Mouse (Mus musculus) CD8-positive naive resting alpha-beta T cell, adult 2 months (primary cell): ENCODE measurements around the gene Mpzl1.

ENCODE experiments used
- DNase-seq, 2 experiments: peaks; one replicate each; pipeline ENCODE4 v3.0.0; 2022; ENCODE audit warnings: low read depth in 2 of 2, low spot score in 2 of 2

Gene Mpzl1

DNA sequence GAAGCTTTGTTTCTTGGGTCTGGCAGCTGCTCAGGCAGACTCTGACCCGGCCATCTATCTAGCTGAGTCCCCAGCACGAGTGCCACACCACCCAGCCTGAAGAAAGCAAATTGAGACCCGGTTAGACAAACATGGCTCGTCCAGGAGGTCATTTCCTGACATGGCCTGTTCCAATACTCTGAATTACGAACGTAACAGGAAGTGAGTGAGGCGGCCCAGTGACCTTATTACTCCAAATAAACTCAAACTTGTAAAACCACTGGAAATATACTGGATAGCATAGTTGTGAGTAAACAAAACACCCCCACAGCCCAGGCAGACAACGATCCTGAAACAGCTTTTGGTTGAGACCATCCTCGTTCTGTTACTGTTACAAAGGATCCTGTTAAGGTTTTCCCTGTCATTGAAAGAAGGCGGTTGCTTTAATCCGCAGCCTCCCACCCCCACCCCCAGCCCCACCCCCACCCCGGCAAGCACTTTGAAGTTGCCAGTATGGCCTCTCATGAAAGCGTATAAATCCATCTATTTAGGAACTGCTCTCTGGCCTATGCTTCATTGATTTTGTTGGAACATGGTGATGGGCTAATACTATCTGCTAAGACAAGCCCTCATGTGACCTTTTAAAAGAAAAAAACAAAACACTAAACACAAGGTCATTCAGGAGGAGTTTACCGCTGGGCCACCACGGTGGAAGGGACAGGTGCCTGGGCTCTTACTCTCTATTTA, 17.0 kb downstream of the Mpzl1 start:
- DNase-seq: no peak

- DNase-seq: no peak
These were observed 17.7 kb downstream of the Mpzl1 start for GRCm38 (mm10) chr1:165616652-165617051.

GRCm38 (mm10) chr1:165614793-165615192, 19.5 kb downstream of the Mpzl1 start:
- DNase-seq: no peak

GRCm38 (mm10) chr1:165613926-165614325, 20.4 kb downstream of the Mpzl1 start:
- no peak for DNase-seq

DNA sequence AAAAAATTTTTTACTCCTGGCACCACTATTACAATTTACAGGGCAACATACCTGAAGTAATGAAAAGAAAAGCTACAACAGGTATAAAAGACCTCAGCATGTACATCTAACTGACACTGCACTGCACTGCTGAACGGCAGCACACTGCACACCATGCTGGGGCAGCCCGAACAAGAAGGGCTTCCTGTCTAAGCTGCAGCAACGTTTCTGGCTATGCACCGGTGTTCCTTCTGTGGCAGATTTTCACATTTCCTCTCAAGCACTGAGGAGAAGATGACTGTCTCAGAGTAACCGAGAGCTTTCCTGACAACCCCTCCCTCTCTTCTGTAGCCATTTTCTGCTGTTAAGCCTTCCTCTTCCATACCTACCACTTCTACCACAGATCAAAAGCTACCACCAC, 21.6 kb downstream of the Mpzl1 start:
- DNase-seq: peak in 1 of 2 experiments; percentile 8

DNA sequence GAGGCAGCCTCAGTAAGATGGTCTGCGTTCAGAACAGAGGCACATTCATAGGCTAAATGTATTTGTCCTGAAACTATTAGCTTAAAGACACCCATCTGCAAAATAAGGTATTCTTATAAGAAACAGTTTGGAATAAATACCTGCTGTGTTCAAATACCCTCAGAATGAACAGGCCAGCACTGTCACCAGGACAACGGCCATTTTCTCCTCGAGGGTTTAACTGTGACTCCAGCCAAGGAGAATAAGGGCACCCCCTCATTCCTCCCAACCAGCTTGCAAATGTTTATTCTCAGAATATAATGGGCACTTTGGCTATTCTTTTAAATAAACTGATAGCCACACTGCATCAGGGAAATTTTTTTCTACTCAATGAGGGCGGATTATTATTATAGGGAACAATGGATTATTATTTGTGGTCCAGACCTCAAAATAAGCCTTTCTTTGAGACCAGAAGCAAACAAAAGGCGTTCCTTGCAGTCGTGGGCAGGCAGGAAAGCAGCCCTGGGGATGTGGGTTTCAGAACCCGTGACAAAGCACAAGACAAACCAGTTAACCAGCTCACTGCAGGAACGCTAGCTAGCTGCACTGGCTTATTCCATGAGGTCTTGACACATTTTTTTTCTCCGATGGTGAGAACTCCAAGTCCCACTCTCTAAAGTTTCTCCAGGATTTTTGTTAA, 23.9 kb downstream of the Mpzl1 start:
- DNase-seq: no peak

DNA sequence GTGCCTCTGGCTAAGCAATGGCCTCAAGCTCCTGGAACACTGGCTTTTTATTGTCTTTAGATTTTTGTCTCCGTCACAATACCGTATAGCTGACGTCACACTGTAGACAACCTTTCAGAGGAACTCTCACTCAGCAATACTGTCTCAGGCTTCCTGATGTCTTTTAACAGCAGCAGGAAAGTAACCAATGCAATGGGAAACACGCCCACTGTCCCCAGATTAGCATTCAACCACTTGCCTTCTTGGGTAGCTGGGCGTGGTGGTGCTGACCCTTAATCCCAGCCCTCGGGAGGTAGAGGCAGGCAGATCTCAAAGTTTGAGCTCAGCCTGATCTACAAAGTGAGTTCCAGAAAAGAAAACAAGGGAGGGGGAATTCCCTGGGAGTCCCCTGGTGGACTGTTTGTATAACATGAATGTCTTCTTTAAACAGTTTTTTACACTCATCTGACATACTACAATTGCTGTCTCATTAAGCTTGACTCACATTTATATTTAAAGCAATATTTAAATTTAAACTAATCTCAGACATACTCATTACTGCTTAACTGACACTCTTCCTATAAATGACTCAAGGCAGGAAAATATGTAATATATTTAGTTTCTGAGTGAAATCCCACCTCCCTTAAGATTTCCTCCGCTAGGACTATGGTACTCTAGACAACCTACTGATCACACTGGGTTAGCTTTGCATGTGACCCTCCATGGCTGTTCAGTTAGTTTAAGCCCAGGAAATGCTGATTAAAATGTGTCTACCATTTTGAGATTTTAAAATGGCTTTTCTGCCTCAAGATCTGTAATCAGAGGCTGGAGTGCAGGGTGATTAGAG, 24.6 kb downstream of the Mpzl1 start:
- DNase-seq: no peak

DNA sequence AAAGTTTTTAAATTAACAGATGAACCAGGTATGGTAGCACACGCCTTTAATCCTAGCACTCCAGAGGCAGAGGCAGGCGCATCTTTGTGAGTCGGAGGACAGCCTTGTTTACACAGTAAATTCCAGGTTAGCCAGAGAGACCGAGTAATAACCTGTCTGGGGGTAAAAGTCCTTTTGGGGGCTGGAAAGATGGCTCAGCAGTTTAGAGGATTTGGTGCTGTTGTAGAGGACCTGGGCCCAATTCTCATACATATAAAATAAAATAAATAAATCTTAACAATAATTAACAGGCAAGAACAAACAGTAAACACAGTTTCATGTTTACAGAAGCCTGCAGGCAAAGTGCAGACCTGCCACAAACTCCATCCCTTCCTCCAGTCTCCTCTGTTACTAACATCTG, 25.4 kb downstream of the Mpzl1 start:
- no peak for DNase-seq

DNA sequence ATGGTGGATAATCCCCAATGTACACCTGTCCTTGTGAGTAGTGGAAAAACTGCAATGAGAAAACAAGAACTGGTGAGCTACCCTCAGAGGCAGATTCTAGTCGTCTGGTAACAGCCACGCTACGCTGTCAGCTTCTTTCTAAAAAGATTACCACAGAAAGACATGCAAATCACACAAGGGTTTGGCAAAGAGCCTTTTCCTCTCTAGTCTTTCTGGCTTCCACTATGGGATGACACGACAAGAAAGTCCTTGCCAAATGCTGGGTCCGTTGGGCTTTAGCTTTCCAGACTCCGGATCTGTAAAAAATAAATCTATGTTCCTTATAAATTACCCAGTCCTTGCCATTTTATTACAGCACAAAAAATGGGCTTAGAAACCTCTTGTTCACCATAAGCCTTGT, 28.6 kb downstream of the Mpzl1 start:
- DNase-seq: no peak

GRCm38 (mm10) chr1:165605108-165605507, 29.2 kb downstream of the Mpzl1 start:
- DNase-seq: no peak

DNA sequence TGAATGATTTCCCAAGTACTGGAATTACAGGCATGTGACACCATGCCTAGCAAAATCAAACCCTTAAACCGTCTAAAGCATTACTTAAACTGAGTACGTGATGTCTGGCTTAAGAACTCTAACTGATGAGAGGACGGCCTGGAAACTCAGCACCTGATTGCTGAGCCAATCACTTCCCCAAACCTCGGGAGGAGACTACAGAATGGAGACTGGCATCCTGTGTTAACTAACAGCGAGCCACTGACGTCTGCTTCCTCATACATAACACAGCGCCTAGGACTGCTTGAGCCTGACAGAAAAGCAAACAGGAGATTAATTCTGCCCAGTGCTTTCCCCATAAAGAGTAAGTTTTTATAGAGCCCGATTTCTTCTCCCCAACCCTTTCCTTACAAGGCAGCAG, 30.1 kb downstream of the Mpzl1 start:
- DNase-seq: no peak

DNA sequence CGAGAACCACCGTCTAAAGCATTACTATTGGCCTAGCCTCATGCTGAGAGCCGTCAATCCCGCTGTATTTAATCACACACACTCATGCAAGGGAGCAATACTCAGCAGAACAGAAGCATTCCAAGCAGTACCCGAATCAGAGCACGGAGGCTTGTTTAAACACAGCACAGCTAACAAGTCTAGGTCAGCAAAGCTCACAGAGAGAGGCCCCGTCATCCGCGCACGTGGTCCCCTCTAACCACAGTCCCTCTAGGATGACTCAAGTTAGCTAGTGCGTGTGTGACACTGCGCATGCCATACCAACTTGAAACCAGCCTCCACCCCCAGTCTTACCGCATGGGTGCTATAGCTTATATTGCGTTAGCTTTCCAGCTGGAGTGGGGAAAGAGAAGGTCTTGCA, 31.1 kb downstream of the Mpzl1 start:
- DNase-seq: no peak

GRCm38 (mm10) chr1:165601775-165602280, 32.5 kb downstream of the Mpzl1 start:
- DNase-seq: no peak

DNA sequence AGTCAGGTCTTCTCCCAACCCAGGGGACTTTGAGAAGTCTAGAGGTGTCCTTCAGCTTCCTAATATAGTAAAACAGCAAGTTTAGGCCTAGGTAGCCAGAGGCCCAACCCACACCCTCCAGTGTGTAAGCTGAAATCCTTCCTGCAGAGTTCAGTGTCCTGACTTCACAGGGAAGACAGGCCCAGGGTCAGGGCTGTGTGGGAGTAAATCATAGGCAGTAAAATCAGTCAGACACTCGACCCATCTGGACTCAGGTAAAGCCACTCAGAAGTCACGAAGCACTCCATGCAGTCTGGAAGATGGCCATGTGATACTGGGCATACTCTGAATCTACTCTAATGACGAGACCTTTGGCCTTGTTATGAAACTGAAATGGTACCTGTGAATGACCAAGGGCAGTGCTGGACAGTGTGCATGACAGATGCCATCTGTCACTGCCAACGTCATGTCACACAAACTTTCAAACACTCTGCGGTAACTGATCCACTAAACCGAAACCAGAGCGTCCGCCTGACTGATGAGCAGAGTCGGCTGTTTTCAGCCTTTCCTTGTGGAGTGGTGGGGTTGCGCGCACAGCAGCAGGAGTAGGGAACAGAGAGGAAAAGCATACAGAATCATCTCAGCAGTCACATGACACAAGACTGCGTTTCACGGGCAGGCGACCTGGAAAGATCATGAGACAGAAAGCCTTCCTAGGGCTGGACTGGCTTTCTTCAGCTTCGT, 39.5 kb downstream of the Mpzl1 start:
- DNase-seq: no peak

GRCm38 (mm10) chr1:165592295-165593082, 41.8 kb downstream of the Mpzl1 start:
- no peak for DNase-seq

- no peak for DNase-seq
These were observed 43.6 kb downstream of the Mpzl1 start for GRCm38 (mm10) chr1:165590760-165591159.

GRCm38 (mm10) chr1:165589280-165590048, 44.9 kb downstream of the Mpzl1 start:
- no peak for DNase-seq

DNA sequence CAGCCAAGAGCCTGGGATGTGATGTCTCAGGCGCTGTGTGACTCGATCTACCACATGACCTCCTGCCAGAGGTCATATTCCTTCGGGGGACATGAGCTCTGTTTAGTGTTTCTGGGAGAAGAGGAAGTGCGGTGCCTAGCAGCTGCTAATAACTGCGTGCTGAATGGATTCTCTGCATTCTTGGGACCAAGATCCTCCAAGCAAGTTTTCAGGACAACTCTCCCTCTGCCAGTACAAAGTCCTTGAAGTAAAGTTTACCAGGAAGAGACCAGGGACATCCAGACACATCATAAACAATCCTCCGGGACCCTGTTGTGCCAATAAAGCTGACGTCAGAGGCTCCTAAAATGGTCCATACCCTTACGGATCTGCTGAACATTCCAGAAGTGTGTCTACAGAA, 46.5 kb downstream of the Mpzl1 start:
- no peak for DNase-seq

DNA sequence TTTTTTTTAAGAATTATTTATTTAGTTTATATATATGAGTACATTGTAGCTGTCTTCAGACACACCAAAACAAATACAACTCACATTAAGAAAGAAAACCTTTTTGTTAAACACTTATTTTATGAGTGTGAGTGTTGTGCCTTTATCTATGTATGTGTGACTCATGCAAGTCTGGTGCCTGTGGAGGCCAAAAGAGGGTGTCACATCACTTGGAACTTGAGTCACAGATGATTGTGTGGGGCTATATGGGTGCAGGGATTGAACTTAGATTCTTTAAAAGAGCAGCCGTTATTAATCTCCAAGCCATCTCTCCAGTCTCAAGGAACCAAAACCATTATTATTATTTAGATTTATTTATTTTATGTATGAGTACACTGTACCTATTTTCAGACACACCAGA, 48.0 kb downstream of the Mpzl1 start:
- no peak for DNase-seq
